Mouse (Mus musculus) cerebellum, postnatal 4 days (tissue): ENCODE measurements around the gene Tnfaip8l1.

Source experiments
- DNase-seq, 2 experiments: peaks; one replicate each; pipeline ENCODE4 v3.0.0; 2022; ENCODE audit warnings: low spot score in 2 of 2, mixed read lengths in 1 of 2

The Tnfaip8l1 gene

DNA sequence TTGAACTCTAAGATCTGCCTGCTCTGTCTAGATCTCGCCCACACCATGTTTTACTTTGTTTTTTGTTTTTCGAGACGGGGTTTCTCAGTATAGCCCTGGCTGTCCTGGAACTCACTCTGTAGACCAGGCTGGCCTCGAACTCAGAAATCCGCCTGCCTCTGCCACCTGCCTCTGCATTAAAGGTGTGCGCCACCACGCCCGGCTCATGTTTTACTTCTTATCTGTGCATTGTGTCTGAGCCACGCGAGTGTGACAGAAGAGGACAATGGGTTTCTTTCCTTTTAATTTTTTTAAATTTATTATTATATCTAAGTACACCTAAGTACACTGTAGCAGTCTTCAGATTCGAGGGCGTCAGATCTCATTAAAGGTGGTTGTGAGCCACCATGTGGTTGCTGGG lies 57.0 kb downstream of the Tnfaip8l1 start:
- DNase-seq, result no peak

DNA sequence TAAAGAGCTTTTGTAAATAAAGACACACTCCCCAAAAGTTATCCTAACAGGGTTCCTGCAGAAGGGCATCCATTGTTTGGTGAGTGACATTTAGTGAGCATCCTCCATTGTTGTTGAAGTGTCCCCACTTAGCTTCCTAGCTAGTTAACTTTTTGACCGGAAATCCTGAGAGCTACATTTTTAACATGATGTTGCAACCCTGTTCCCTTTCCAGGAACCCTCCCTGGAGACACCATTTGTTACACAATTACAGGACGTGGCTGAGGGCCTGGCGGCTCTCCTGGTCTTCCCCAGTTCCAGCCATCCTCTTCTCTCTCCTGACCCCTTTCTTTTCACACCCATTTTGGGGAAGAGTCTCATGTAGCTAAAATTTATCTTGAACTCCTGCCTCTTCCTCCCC lies 57.5 kb downstream of the Tnfaip8l1 start:
- DNase-seq, result no peak
